Mouse (Mus musculus) heart, embryonic 15.5 days (tissue): ENCODE data around the gene Slc35a5. TPM values are rescaled to one million over a fixed set of nuclear protein-coding genes. Genes with fewer than 3 reads are reported as not detected.

Source experiments
- ATAC-seq: fragments of 200-750 bp; cut with Nextera tagmentation; replicated peaks from 2 replicates; pipeline ENCODE4 v1.8.0; 2017; ENCODE audit warnings: low read depth, moderate TSS enrichment; ENCODE audit not compliant: insufficient number of reproducible peaks, insufficient read depth, low FRiP score
- H3K27ac ChIP-seq: fragments of 300-500 bp; sonication (generic); 2 replicates; pipeline ENCODE4 v1.5.1; 2015; ENCODE audit warnings: mild to moderate bottlenecking, inconsistent platforms
- H3K27me3 ChIP-seq: fragments of 300-500 bp; sonication (generic); 2 replicates; pipeline ENCODE4 v1.6.1; 2015; ENCODE audit warnings: inconsistent platforms
- H3K36me3 ChIP-seq: fragments of 300-500 bp; sonication (generic); 2 replicates; pipeline ENCODE4 v1.6.1; 2015; ENCODE audit warnings: mild to moderate bottlenecking, inconsistent platforms
- H3K4me1 ChIP-seq: fragments of 300-500 bp; sonication (generic); replicated peaks from 2 replicates; pipeline ENCODE4 v1.6.1; 2015; ENCODE audit warnings: inconsistent platforms
- H3K4me2 ChIP-seq: fragments of 300-500 bp; sonication (generic); 2 replicates; pipeline ENCODE4 v1.6.1; 2015; ENCODE audit warnings: inconsistent platforms, mild to moderate bottlenecking, moderate library complexity
- H3K4me3 ChIP-seq: fragments of 300-500 bp; sonication (generic); 2 replicates; pipeline ENCODE4 v1.5.1; 2015; ENCODE audit warnings: mild to moderate bottlenecking, inconsistent platforms
- H3K9ac ChIP-seq: fragments of 300-500 bp; sonication (generic); 2 replicates; pipeline ENCODE4 v1.6.1; 2015; ENCODE audit warnings: mild to moderate bottlenecking, inconsistent platforms
- H3K9me3 ChIP-seq: fragments of 300-500 bp; sonication (generic); replicated peaks from 2 replicates; pipeline ENCODE4 v1.6.1; 2016; ENCODE audit warnings: inconsistent platforms
- WGBS: fragments of 180-500 bp; shearing (Covaris S2); methylation state at CpG from one replicate; pipeline ENCODE4 v1.1.7; 2015; ENCODE audit warnings: mixed read lengths; 5-methylcytosine and 5-hydroxymethylcytosine counted together
- polyA plus RNA-seq: library from polyadenylated mRNA; unstranded; fragments of >200 nt; fragmentation: Nextera tagmentation; extraction: Ambion mirVana; gene quantifications from 2 replicates; pipeline ENCODE4 v1.2.1, GENCODE M21; 2015

The Slc35a5 gene
- 12.7 and 15.3 TPM in 2 replicates for polyA plus RNA-seq

DNA sequence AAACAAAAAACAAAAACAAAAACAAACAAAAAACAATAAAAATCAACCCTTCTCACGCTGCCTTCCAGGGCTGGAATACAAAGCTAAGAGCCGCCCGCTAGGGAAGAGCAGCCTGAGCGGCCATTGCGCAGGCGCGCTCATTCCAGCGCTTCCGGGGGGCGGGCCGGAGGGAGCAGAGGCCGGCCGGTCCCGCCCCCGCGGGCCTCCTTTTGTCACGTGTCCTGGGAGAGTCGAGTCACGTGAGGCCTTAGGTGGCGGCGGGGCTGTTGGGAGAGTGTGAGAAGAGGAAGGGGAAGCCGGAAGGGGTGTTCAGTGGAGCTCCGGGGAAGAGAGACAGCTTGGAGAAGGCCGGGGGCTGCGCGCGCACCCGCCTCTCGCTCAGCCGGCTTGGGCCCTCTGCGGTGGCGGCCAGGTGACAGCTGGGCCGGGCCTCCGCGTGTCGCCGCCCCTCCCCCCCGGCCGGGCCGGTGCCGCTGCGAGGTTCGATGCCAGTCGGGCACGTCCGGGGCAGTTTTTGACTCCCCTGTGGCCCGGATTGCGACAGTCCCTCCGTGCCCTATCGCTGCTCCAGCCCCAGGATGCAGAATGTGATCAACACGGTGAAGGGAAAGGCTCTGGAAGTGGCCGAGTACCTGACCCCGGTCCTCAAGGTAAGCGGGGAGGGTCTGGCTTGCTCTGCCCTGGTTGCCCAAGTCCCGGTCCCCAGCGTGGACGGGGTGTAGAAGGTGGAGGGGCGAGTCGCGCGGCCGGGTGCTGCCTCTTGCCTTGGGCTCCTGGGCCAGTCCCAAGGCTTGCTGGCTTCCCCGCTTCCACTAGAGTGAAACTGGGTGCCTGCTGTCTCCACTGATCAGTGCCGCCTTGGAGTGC is at the start of gene Slc35a5, which contains the start of gene Atg3:
Slc35a5 (minus strand) TSS at position 185 of the 867 bp plus-strand sequence.
Atg3 (plus strand) TSS at position 264 of the 867 bp plus-strand sequence.
- Histone ChIP-seq H3K27ac (peak within 1 kb of the TSS; percentile 88), H3K4me1 (peaks cover 11% of the 10 kb centered on the region; the same call in 1 of the 2 replicates), H3K4me3 (peak within 1 kb of the TSS; percentile 94), H3K36me3 (peaks cover 15% of the 10 kb centered on the region; the same call in 1 of the 2 replicates), H3K4me2 (peak within 1 kb of the TSS; percentile 71), H3K9me3 (no peaks in the 10 kb centered on the region), H3K27me3 (no peaks in the 10 kb centered on the region), H3K9ac (peak within 1 kb of the TSS; percentile 91)
- peak; percentile 97 for ATAC-seq
- WGBS: under 1% methylated on average over 47 of the region's 64 CpGs

DNA sequence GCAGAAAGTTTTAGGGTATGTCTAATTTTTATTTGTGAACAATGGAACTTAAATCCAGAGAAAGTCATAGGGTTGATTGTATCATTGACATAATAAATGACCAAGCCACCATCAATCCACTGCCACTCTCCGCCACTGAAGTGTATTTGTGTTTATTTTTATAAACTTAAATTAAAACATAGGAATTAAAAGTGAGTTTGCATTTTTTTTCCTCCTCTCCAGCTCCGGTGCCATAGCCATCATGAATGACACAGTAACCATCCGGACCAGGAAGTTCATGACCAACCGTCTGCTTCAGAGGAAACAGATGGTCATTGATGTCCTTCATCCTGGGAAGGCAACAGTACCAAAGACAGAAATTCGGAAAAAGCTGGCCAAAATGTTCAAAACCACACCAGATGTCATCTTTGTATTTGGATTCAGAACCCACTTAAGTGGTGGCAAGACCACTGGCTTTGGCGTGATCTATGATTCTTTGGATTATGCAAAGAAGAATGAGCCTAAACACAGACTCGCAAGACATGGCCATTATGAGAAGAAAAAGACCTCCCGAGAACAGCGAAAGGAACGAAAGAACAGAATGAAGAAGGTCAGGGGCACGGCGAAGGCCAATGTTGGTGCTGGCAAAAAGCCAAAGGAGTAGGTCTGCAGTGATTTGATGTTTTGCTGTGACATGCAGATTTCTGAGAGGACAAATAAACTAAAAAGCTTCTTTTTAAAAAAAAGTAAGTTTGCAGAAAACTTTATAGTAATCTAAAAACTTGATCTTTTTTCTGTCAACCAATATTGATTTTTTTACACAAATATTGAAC is 46.6 kb upstream of the Slc35a5 start:
- no peak for ATAC-seq
- WGBS: 71% methylated on average over 12 of the region's 12 CpGs

GRCm38 (mm10) chr16:45204438-45204837 is 45.9 kb upstream of the Slc35a5 start:
- H3K4me2 ChIP-seq: no peak overlapping the region
- no peaks in the 10 kb centered on the region for H3K27me3 ChIP-seq
- 66% methylated on average over 4 of the region's 4 CpGs for WGBS
- no peak for ATAC-seq
- H3K36me3 ChIP-seq: no peaks in the 10 kb centered on the region
- H3K9me3 ChIP-seq: no peaks in the 10 kb centered on the region
- no peak overlapping the region for H3K27ac ChIP-seq
- H3K9ac ChIP-seq: no peak overlapping the region
- H3K4me1 ChIP-seq: no peaks in the 10 kb centered on the region
- no peak overlapping the region for H3K4me3 ChIP-seq

More for the DNA sequence above, 46.6 kb upstream of the Slc35a5 start:
- no peak overlapping the region for H3K4me3 ChIP-seq
- H3K27me3 ChIP-seq: no peaks in the 10 kb centered on the region
- H3K27ac ChIP-seq: no peak overlapping the region
- H3K4me1 ChIP-seq: no peaks in the 10 kb centered on the region
- no peak overlapping the region for H3K4me2 ChIP-seq
- H3K9ac ChIP-seq: no peak overlapping the region
- H3K9me3 ChIP-seq: no peaks in the 10 kb centered on the region
- no peaks in the 10 kb centered on the region for H3K36me3 ChIP-seq

GRCm38 (mm10) chr16:45201395-45201794 is 42.9 kb upstream of the Slc35a5 start:
- 91% methylated on average over 2 of the region's 2 CpGs for WGBS
- H3K4me2 ChIP-seq: no peak overlapping the region
- H3K4me1 ChIP-seq: no peaks in the 10 kb centered on the region
- H3K27ac ChIP-seq: no peak overlapping the region
- no peaks in the 10 kb centered on the region for H3K9me3 ChIP-seq
- no peaks in the 10 kb centered on the region for H3K36me3 ChIP-seq
- H3K27me3 ChIP-seq: no peaks in the 10 kb centered on the region
- no peak overlapping the region for H3K9ac ChIP-seq
- no peak overlapping the region for H3K4me3 ChIP-seq
- no peak for ATAC-seq

DNA sequence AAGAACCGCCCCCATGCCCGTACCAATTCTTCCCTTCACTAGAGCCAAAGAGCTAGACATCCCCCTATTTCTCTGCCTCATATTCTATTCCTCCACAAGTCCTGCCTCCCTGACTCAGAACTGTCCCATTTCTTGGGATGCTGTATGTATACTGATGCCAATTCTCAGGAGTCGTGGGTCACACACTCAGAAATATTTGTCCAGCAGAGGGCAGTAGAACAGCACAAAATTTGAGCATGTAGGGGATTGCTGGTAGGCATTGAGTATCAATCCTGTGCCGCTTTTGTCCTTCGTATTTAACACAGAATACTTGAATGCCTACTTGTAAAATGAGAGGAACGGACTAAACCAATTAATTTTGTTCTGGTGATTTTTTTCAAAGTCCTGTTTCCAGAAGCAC is 38.3 kb upstream of the Slc35a5 start:
- ATAC-seq: no peak; the same call in 1 of the 2 replicates
- Histone ChIP-seq H3K36me3 (no peaks in the 10 kb centered on the region), H3K27ac (no peak overlapping the region), H3K9ac (no peak overlapping the region), H3K27me3 (no peaks in the 10 kb centered on the region), H3K4me3 (no peak overlapping the region), H3K9me3 (no peaks in the 10 kb centered on the region), H3K4me2 (no peak overlapping the region), H3K4me1 (no peaks in the 10 kb centered on the region)
- 33% methylated on average over 6 of the region's 6 CpGs for WGBS

DNA sequence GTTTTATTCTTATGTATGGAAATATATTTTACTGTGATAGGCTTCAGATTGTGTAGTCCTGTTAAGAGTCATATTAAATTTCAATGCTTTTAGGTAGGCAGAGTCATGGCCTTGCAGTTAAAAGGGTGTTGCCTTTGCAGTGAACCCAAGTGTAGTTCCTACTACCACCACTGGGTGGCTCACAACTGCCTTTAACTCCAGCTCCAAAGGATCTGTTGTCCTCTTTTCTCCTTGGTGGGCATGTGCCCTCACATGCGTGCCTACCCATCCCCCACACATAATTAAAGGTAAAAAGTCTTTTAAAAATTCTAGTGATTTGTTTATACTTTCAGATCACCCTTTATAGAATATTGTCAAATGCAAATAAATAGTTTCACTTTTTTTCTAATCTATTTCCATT is 34.1 kb upstream of the Slc35a5 start:
- no peak overlapping the region for H3K4me3 ChIP-seq
- H3K36me3 ChIP-seq: 0 out of 2 replicates have a peak, but pooled peaks cover 3% of the 10 kb centered on the region
- H3K4me2 ChIP-seq: no peak overlapping the region
- H3K9ac ChIP-seq: no peak overlapping the region
- no peaks in the 10 kb centered on the region for H3K9me3 ChIP-seq
- no peak overlapping the region for H3K27ac ChIP-seq
- H3K4me1 ChIP-seq: no peaks in the 10 kb centered on the region
- WGBS: 0% methylated on average over 1 of the region's 1 CpGs
- no peaks in the 10 kb centered on the region for H3K27me3 ChIP-seq
- ATAC-seq: no peak

- 86% methylated on average over 5 of the region's 5 CpGs for WGBS
- no peak for ATAC-seq
- no peaks in the 10 kb centered on the region for H3K27me3 ChIP-seq
Measured at GRCm38 (mm10) chr16:45181824-45182223, 23.3 kb upstream of the Slc35a5 start.

GRCm38 (mm10) chr16:45178552-45178951 is 20.0 kb upstream of the Slc35a5 start:
- H3K9ac ChIP-seq: no peak overlapping the region
- no peak overlapping the region for H3K4me2 ChIP-seq
- H3K4me1 ChIP-seq: no peaks in the 10 kb centered on the region
- WGBS: 90% methylated on average over 2 of the region's 2 CpGs
- peaks cover 14% of the 10 kb centered on the region for H3K36me3 ChIP-seq
- no peak overlapping the region for H3K27ac ChIP-seq
- ATAC-seq: no peak
- no peaks in the 10 kb centered on the region for H3K27me3 ChIP-seq
- no peaks in the 10 kb centered on the region for H3K9me3 ChIP-seq
- no peak overlapping the region for H3K4me3 ChIP-seq

More at GRCm38 (mm10) chr16:45181824-45182223, 23.3 kb upstream of the Slc35a5 start:
- Histone ChIP-seq H3K4me3 (no peak overlapping the region), H3K27ac (no peak overlapping the region), H3K36me3 (peaks cover 20% of the 10 kb centered on the region; the same call in 1 of the 2 replicates), H3K9me3 (no peaks in the 10 kb centered on the region), H3K4me2 (no peak overlapping the region), H3K4me1 (no peaks in the 10 kb centered on the region), H3K9ac (no peak overlapping the region)

DNA sequence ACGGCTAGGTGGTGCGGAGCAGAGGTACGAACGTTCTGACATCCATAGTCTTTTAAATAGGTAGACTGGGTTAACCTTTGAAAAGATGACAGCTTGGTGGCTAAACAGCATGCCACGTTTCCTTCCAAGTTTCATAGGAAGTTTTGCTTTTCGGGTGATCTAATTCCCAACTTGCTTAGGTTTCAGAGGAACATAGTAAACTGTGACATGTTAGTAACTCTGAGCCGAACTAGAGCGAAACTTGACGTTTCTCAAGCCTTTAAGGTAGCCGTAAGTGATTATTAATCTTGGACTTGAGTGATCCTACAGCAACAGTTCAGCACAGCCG is 847 bp upstream of the Slc35a5 start:
- Histone ChIP-seq H3K27ac (peak overlapping the region; percentile 88), H3K4me3 (peak overlapping the region; percentile 94), H3K4me1 (peaks cover 11% of the 10 kb centered on the region; the same call in 1 of the 2 replicates), H3K36me3 (peaks cover 13% of the 10 kb centered on the region; the same call in 1 of the 2 replicates), H3K9me3 (no peaks in the 10 kb centered on the region), H3K27me3 (no peaks in the 10 kb centered on the region), H3K4me2 (peak overlapping the region; percentile 69), H3K9ac (peak overlapping the region; percentile 91)
- 3% methylated on average over 11 of the region's 11 CpGs for WGBS
- no peak for ATAC-seq

GRCm38 (mm10) chr16:45158136-45158521 is 377 bp downstream of the Slc35a5 start:
- no peaks in the 10 kb centered on the region for H3K27me3 ChIP-seq
- no peaks in the 10 kb centered on the region for H3K9me3 ChIP-seq
- peak; percentile 65 for ATAC-seq
- H3K4me3 ChIP-seq: peak overlapping the region; percentile 94
- H3K27ac ChIP-seq: peak overlapping the region; percentile 88
- peaks cover 15% of the 10 kb centered on the region; the same call in 1 of the 2 replicates for H3K36me3 ChIP-seq
- peak overlapping the region; percentile 69 for H3K9ac ChIP-seq
- H3K4me1 ChIP-seq: peaks cover 11% of the 10 kb centered on the region; the same call in 1 of the 2 replicates
- under 1% methylated on average over 20 of the region's 20 CpGs for WGBS
- H3K4me2 ChIP-seq: peak overlapping the region; percentile 71

DNA sequence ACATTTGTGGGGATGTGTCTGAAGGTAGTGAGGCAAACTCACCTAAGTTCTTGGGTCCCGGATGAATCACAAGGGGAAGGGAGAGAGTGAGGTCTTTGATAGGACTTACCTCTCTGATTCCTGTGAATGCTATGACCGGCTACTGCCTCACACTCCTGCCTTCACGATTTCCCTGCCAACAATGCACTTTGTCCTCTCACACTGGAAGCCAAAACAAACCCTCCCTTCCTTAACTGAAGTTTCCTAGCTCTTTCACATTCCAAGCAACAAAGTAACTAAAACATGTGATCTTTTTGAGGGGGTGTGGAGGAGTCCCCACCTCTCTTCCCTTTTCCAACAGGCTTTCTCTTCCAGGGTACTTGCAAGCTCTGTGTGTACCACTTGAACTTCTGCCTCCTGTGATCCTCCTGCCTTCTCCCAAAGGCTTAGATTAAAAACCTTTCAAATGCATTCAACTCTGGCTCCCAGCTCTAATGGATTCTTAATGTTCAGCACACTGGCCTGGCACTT is 3.7 kb downstream of the Slc35a5 start:
- 61% methylated on average over 3 of the region's 3 CpGs for WGBS
- Histone ChIP-seq H3K27ac (no peak overlapping the region), H3K4me2 (no peak overlapping the region), H3K27me3 (no peaks in the 10 kb centered on the region), H3K9me3 (no peaks in the 10 kb centered on the region), H3K4me3 (no peak overlapping the region), H3K9ac (no peak overlapping the region), H3K4me1 (peaks cover 9% of the 10 kb centered on the region; the same call in 1 of the 2 replicates), H3K36me3 (peaks cover 28% of the 10 kb centered on the region; the same call in 1 of the 2 replicates)
- no peak for ATAC-seq
